Mouse (Mus musculus) left cerebral cortex, adult 18-20 months (tissue): ENCODE measurements at regions not wholly inside any gene's neighbourhood (a gene's known extent, or its start where the extent isn't known, plus 50 kb on each side); places are given as distances from the start of the nearest gene placed in this dataset.

Source experiments
- DNase-seq, 2 experiments: peaks; one replicate each; pipeline ENCODE4 v3.0.0; 2021 to 2022; ENCODE audit warnings: low spot score in 2 of 2, mixed read lengths in 1 of 2

GRCm38 (mm10) chr2:123473840-123474239 is 615.9 kb upstream of the Sema6d start:
- DNase-seq: no peak

- peak in 1 of 2 experiments; percentile 4 for DNase-seq
These were observed 603.1 kb upstream of the Sema6d start for GRCm38 (mm10) chr2:123486681-123487080.

GRCm38 (mm10) chr2:123506162-123506561 is 583.6 kb upstream of the Sema6d start:
- no peak for DNase-seq

GRCm38 (mm10) chr2:123507095-123507494 is 582.7 kb upstream of the Sema6d start:
- DNase-seq: no peak

- DNase-seq: no peak
These were observed 560.9 kb upstream of the Sema6d start for GRCm38 (mm10) chr2:123528915-123529314.

- DNase-seq: peak in 1 of 2 experiments; percentile 12
These were observed 556.6 kb upstream of the Sema6d start for GRCm38 (mm10) chr2:123532946-123533791.

- DNase-seq: no peak
These were observed 538.4 kb upstream of the Sema6d start for GRCm38 (mm10) chr2:123551249-123551850.

- DNase-seq: no peak
These were observed 531.6 kb upstream of the Sema6d start for GRCm38 (mm10) chr2:123558123-123558650.
